Mouse (Mus musculus) layer of hippocampus, postnatal 14 days (tissue): ENCODE measurements around the gene Gm49661. TPM values are rescaled to one million over a fixed set of nuclear protein-coding genes. Genes with fewer than 3 reads are reported as not detected.
A peak's percentile ranks its signal among the peaks of the same experiment; 100 is the strongest.

ENCODE experiments used
- DNase-seq, 2 experiments: peaks; one replicate each; pipeline ENCODE4 v3.0.0; 2021 to 2022; ENCODE audit warnings: low spot score in 2 of 2, mixed read lengths in 1 of 2
- total RNA-seq, 2 experiments: library from RNA; stranded (reverse); gene quantifications; 2 replicates each; pipeline ENCODE4 v1.2.3; 2021

Gene Gm49661
- total RNA-seq, 2 experiments from 2014 or later: not detected

DNA sequence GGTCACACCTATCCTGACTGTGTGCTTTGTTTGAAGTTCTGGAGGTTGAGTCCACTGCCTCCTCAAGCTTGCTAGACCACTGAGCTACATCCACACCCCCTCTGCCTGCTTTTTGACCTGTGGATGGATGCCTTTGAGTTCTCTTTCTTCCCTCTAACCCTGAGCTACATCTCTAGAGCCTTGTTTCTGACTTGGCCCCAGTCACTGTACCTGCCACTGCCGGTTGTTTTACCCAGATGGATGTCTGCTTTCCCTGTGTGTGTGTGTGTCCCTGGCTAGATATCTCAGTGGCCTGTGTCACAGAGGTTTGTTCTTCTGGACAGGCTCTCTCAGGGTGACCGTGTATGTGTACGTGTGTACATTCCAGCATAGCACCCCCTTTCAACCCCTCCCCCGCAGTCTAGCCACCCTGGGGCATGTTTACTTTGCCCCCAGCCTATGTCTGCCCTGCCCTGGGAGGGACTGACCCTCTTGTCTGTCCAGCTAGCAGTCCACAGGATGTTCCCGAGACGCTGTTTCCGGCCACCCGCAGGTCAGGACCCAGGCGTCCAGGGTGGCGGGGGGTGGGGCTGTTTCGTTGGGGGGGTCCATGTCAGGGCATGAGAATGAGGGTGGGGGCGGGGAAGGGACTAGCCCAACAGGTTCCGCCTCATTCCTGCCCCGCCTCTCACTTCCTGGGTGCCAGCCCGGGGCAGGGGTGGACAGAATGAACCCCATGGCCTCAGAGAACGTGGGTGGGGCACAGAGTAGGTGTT is 15.2 kb upstream of the Gm49661 start:
- no peak for DNase-seq

DNA sequence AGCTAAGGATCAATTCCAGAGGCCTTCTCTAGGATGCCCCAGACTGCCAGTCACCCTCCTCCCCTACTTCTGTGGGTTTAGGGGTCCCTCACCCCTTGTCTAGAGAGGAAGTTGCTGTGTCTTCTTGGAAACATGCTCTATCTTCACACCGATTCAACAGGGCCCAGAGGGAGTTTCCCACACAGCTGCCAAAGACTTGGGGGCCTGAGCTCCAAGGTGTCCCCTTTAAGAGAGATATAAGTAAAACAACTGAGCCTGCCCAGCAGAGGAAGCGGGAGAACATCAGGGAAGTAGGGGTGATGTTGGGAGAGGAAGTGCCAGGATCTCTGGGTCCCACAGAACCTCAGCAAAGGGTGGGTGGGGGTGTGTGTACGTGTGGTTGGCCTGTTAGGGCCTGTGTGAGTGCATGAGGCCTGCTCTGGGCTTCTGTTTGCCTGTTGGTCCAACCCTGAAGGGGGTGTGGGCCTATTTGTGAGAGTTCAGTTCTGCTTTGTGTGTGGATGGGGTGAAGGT is 13.3 kb upstream of the Gm49661 start:
- DNase-seq: no peak

DNA sequence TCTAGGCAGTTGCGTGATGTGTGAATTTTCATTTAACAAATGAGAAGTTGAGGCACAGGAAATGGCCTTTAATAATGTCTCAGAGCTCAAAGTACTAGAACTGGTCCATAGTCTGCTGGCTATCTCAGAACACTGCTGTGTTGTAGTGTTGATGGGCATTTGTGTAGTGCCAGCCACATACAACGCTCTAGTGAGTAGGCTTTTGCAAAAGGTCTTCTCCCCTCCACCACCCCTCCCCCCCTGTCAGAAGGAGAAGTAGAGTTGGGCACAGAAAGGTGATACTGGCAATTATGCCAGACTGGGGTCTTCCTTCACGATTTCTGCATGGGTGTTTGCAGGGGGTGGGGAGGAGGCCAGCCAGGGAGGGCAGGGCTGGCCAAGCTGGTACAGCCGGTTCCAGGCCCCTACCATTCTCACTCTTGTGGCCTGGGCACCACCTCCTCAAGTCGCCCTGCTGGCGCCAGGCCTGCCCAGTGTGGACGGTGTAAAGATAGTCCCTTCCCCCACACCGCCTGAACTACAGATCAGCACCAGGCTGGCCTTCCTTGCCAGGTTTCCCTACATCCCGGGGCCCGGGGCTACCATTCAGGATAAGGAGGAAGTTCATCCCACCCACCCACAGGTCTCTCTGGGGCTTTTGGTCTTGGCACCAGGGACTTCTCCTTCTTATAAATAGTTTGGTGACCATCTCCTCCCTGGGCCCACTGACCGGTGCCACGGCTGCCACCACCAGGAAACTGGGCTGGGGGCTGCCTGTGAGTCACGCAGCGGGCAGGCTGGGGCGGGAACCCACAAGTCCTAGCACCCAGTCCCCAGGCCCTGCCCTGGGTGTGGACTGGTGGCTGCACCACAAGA is 12.6 kb upstream of the Gm49661 start:
- DNase-seq: no peak

DNA sequence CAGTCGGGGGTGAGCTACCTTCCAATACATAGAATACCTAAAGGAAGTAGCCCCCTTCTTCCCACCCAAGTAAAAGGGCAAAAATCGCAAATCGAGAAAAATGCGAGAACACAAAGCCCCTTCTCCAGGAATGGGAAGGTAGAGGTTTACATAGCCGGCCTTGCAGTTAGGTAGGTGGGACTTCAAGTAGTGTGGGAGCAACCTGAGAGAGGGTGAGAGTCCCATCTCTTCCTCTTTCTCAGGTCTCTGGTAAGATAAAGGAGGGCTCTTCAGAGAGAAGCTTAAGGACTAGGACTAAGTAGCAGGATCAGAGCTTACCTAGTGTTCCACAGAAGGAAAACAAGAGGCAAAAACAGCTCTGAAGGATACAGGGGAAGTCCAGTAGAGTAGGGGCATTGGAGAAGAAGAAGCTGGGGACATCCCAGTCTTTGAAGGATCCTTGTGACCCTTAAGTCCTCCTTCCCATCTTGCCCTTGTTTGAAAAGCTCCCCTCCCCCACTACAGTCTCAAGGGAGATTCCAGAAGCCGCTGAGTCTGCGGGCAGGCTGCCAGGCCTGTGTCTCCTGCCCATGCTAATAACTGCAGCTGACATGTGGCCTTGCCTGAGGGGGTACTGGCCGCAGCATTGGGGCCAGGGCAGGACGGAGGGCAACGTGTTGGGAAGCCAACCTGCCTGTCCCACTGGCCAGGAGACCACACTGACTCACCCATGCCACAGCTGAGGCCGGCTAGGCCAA is 11.6 kb upstream of the Gm49661 start:
- no peak for DNase-seq

DNA sequence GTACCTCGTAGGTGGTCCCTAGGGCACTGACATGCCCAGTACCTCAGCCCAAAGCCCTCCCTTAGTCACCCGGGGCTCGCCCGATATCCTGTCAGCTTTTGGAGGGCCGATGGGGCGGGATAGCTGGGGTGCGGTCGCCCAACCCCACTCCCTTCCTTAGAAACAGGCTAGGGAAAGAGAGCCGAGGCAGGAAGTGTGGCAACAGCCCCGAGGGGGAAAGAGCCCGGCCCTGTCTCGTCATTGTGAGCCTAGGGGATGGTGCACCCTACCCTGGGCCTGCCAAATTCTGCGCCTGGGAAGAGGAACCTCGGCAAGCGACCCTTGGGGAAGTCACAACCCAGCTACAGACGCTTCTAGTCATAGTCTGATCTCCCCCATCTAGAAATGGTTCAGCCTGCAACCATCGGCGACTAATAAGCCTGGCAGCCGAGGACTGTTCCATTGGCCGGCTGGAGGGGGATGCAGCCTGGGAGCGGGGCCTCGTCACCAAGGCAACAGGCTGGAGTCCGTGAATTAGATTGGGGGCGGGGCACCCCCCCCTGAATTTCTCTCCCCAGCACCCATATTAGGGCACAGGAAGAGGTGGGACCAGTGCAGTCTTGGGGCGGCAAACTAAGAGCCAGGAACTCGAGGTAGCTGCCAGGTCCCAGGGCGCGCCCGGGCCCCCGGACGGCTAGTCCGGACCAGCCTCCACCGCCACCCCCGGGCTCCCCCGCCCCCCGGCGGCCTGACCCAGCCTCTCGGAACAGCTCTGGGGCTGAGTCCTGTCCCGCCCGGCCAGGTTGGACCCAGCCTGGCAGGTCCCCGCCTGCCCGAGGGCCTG is 10.6 kb upstream of the Gm49661 start:
- DNase-seq: peak; percentile 88 to 95

DNA sequence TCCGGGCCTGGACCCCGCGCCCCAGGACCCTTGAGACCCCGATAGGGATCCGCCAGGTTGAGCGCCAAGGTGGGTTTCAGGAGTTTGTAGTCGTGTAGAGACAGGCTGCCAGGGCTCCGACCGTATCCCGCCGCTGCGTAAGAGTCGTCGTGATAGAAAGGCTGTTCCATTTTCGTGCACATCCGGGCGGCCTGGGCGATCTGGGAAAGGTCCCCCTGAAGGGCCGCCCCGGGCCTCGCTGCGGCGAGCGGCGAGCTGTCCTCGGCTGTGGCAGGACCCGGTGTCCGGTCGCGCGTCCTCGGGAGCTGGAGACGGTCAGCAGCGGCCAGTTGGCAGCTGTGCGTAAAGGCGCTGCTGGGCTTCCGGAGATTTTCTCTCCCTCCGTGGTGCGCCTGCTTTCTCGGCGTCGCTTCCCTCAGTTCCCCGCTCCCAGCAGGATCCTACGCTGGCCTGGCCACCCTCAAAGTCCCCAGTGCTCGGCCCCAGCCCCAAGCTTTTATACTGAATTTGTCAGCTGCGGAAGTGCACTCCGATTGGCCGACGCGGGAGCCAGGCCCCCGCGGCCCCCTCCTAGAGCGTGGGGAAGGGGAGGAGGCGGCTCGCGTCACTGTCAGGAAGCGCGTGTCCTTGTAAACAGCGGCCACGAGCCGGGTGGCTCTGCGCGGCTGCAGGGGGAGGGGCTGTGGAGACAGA is 9.2 kb upstream of the Gm49661 start, which contains the start of gene Junb:
Gene Junb, minus strand, starts transcription at position 471 of the 693 bp plus-strand sequence.
- peak; percentile 92 to 97 for DNase-seq

DNA sequence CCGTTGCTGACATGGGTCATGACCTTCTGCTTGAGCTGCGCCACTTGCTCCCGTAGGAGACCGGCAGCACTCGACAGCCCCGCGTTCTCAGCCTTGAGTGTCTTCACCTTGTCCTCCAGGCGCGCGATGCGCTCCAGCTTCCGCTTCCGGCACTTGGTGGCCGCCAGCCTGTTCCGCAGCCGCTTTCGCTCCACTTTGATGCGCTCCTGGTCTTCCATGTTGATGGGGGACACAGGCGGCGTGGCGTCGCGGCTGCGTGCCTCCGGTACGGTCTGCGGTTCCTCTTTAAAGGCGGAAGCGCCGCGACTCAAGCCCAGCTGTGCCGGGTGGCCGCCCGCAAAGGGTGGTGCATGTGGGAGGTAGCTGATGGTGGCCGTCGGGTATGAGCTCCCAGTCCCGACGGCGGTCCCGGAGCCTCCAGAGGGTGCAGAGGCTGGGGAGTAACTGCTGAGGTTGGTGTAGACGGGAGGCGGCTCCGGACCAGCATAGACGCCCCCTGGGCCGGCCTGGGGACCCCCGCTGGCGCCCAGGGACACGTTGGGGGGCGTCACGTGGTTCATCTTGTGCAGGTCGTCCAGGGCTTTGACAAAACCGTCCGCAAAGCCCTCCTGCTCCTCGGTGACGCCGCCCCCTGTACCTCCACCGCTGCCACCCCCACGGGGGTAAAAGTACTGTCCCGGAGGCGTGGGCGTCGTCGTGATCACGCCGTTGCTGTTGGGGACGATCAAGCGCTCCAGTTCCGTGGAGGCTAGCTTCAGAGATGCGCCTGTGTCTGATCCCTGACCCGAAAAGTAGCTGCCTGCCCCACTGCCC is 8.4 kb upstream of the Gm49661 start:
- DNase-seq: no peak

DNA sequence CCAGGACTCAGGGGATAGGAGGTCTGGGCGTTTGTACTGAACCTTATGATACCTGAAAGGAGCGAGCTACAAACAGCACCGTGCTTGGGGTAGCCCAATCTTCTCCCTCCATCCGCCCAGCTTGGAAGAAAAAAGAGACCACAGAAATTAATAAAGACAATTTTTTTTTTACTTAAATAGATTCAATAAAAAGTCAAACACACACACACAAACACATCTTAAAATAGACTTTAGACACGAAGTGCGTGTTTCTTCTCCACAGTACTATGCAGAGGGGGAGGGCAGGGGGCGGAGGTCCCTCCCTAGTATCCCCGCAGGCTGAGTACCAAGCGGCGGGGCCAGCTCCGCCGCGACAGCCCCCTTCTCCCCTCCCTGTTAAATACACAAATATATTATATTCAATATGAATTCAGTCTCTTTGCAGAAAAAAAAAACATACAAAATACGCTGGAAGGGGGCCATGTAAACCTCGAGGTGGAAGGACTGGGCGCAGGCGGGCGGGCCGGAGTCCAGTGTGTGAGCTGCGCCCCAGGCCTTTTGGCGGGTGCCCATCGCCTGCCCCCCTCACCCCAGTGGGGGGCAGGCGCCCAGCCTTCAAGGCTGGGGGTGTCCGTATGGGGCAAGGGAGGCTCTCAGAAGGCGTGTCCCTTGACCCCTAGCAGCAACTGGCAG is 7.7 kb upstream of the Gm49661 start:
- no peak for DNase-seq

DNA sequence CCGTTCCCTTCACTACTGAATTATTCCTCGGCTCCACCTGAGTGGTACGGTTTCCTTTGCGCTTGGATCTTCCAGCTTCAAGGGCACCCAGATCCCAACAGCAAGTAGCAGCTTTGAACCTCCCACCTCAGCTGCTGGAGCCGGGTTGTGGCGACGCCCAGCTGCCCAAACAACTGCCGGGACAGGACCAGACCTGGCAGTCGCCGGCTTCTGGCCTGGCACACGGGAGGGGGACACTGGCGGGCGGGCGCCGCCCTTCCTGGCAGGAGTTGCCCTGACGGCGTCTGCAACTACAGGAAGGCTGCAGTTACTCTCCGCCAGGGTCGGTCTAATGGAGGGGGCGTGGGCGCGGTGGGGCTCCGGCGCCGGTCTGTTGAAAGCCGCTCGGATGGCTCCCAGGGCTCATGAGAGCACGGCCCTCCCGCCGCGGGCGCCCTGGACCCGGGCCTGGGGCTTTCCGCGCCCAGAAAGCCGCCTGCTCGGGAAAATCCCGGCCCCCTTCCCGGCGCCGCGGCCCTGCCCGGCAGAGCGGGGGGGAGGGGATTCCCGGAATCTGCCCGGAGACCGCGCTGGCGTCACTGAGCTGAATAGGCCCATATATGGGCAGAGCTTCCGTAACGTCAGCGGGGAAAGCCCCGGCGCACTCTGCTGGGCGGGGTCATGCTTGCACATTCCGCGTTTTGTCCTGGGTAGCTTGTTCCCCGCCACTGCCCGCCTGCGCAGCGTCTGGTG is 7.0 kb upstream of the Gm49661 start:
- peak; percentile 94 to 97 for DNase-seq

DNA sequence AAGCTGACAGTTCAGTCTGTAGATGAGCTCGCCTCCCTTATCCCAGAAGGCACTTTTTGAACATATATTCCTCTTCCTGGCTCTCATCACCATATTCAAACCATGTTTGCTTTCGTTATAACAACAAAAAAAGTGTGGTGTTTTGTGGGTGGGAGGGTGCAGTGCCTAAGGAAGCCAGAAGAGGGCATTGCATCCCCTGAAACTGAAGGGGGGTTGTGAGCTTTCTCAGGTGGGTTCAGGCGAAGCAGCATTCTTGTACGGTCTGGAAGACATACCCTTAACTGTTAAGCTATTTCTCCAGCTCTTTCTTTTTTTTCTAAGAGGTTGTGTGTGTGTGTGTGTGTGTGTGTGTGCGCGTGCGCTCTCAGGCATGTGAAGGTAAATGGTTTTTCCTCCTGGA is 6.2 kb upstream of the Gm49661 start:
- DNase-seq: peak in 1 of 2 experiments; percentile 74

DNA sequence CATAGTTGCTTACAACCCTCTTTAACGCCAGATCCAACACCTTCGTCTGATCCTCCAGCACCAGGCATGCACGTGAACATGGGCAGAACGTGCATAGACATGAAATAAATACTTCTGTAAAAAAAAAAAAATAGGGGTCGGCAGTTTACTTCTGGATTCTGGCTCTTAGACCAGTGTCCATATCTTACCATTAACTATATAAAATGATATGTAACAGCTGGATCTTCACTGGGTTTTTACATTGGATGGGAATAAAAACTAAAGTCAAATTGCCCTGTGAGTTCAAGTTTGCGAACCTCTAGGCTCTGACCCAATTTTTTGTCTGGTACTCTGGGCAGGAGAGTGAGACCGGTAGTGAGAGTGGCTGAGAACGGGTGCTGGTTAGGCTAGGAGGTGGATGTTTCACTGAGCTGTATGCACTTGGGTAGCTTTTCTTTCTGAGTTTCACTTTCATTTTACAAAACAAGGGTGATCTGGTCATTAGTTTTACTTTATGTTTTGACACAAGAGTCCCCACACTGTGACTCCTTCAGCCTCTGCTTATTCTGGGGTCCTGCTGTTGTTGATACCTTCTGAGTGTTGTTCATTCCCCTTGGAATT is 5.4 kb upstream of the Gm49661 start:
- no peak for DNase-seq

DNA sequence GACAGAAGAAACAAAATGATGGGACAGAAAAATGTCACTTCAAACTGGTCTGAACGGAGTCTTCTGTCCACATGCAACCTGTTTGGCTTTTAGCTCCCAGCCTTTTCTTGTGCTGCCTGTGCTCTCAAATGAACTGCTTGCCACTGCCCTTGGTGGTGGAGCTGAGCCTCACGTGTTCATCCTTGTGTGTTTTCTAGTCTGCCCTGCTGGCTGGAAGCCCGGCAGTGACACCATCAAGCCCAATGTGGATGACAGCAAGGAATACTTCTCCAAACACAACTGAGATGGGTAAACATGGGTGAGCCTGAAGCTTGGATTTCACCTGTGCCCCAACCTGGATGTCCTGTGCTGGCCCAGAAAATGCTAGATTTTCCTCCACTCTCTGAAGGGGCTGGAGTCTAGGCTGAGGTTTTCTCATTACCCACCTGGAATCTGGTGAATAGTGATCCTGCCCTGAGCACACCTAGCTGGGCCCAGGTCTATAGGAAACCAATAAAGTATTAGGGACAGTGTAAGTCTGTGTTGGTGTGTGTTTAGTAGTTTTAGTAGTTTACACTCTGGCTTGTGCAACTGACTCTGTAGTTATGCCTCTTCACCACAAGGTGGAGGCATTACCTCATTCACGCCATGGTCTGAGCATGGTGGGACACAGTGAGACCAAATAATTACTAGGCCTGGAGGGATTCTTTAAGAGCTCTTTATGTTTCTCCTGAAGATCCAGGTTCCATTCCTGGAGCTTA is 4.7 kb upstream of the Gm49661 start:
- peak in 1 of 2 experiments; percentile 79 for DNase-seq

DNA sequence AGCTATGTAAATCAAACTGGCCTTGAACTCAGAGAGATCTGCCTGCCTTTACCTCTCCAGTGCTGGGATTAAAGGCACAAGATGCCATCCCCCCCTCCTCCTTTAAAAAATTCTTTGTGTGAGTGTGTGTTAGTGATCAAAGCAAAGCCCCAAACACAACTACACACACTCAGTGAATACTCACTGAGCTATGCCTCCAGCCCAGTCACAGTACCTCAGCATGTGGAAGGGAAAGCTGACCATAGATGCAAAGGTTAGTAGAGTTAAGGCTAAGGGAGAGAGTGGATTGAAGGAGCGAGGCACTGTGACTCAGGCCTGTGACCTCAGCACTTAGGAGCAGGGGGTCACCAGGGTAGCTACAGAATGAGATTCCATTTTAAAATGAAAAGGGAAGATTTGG is 3.8 kb upstream of the Gm49661 start:
- no peak for DNase-seq

DNA sequence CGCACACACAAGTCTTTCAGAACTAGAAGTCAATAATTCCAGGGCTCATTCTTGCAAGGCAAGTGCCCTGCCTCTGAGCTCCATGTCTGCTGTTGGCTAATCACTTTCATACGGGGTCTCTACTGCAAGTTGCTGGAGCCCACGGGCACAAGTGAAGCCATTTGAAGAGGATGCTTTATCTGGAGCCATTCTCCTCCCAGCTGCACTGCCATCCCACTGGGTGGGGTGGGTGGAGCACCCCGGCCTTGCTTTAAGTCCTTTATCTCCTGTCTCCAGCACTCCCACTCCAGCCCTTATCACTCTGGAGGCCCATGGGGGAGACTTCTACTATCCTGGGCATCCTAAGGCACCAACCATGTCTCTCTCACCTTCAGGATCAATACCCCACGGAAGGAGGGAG is 1.7 kb upstream of the Gm49661 start:
- no peak for DNase-seq

DNA sequence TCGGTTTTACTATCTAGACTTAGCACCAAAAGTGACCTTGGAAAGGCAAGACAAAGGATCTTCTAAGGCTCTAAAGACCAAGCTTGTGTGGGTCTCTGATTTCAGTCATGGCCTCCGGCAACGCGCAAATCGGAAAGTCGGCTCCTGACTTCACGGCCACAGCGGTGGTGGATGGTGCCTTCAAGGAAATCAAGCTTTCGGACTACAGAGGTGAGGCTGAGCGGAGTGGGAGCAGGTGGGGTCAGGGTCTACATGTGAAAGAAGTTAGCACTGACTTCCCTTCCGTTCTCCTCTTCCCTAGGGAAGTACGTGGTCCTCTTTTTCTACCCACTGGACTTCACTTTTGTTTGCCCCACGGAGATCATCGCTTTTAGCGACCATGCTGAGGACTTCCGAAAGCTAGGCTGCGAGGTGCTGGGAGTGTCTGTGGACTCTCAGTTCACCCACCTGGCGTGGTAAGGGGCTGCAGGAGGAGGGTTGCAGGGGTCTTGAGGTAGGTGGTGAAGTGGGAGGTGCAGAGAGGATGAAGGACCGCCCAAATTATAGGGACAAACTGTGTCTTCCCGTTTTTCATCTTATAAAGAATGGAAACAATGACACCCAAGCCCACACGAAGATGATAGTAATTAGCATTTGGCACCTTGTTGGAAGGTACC is 1.0 kb upstream of the Gm49661 start:
- DNase-seq: no peak

DNA sequence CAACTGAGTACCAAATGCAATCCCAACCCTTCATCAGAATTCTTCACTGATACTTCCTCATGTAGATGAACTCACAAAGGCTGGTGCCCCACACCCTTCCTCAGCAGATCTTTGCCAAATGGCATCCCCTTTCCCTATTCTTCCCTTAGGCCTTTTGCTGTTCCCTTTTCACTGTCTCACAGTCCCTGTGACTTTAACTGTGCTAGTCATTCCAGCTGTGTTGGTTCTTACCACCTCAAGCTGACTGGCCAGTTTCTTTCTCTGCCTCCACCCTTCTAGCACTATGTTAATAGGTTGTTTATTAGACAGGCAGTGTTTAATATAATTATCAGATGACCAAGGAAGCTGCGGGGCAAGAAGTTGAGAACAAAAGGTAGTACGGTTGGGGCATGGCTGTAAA is 583 bp downstream of the Gm49661 start:
- no peak for DNase-seq
